Mouse (Mus musculus): ENCODE results near the gene Rapgef4.

Gene Rapgef4

GRCm38 (mm10) chr2:71980771-71981342, at the start of gene Rapgef4:
Gene Rapgef4, plus strand, starts transcription at chr2:71981240.
- DNase-seq (ENCODE audit: low spot score): no peak

GRCm38 (mm10) chr2:71934046-71934445, 47.0 kb upstream of the Rapgef4 start:
- no peak for DNase-seq (ENCODE audit: low spot score)

GRCm38 (mm10) chr2:71936711-71937110, 44.3 kb upstream of the Rapgef4 start:
- no peak for DNase-seq (ENCODE audit: low spot score)

GRCm38 (mm10) chr2:71937649-71938308, 43.3 kb upstream of the Rapgef4 start:
- DNase-seq (ENCODE audit: low spot score): no peak

- no peak for DNase-seq (ENCODE audit: low spot score)
Measured at GRCm38 (mm10) chr2:71938716-71939393, 42.2 kb upstream of the Rapgef4 start.

GRCm38 (mm10) chr2:71941005-71941720, 39.9 kb upstream of the Rapgef4 start:
- no peak for DNase-seq (ENCODE audit: low spot score)

GRCm38 (mm10) chr2:71941721-71942087, 39.3 kb upstream of the Rapgef4 start:
- no peak for DNase-seq (ENCODE audit: low spot score)

GRCm38 (mm10) chr2:71951212-71951611, 29.8 kb upstream of the Rapgef4 start:
- no peak for DNase-seq (ENCODE audit: low spot score)

- no peak for DNase-seq (ENCODE audit: low spot score)
Measured at GRCm38 (mm10) chr2:71955637-71956036, 25.4 kb upstream of the Rapgef4 start.

GRCm38 (mm10) chr2:71956463-71956862, 24.6 kb upstream of the Rapgef4 start:
- DNase-seq (ENCODE audit: low spot score): no peak

- DNase-seq (ENCODE audit: low spot score): no peak
Measured at GRCm38 (mm10) chr2:71957951-71958350, 23.1 kb upstream of the Rapgef4 start.

GRCm38 (mm10) chr2:71958393-71958792, 22.6 kb upstream of the Rapgef4 start:
- DNase-seq (ENCODE audit: low spot score): no peak

GRCm38 (mm10) chr2:71964216-71964615, 16.8 kb upstream of the Rapgef4 start:
- DNase-seq (ENCODE audit: low spot score): no peak

GRCm38 (mm10) chr2:71965476-71965875, 15.6 kb upstream of the Rapgef4 start:
- DNase-seq (ENCODE audit: low spot score): no peak

GRCm38 (mm10) chr2:71966737-71967136, 14.3 kb upstream of the Rapgef4 start:
- DNase-seq (ENCODE audit: low spot score): no peak

GRCm38 (mm10) chr2:71967855-71968254, 13.2 kb upstream of the Rapgef4 start:
- no peak for DNase-seq (ENCODE audit: low spot score)

- DNase-seq (ENCODE audit: low spot score): no peak
Measured at GRCm38 (mm10) chr2:71973646-71974045, 7.4 kb upstream of the Rapgef4 start.

GRCm38 (mm10) chr2:71974143-71974846, 6.7 kb upstream of the Rapgef4 start:
- DNase-seq (ENCODE audit: low spot score): no peak

- no peak for DNase-seq (ENCODE audit: low spot score)
Measured at GRCm38 (mm10) chr2:71979981-71980380, 1.1 kb upstream of the Rapgef4 start.

- no peak for DNase-seq (ENCODE audit: low spot score)
Measured at GRCm38 (mm10) chr2:71981343-71981851, 357 bp downstream of the Rapgef4 start.

- DNase-seq (ENCODE audit: low spot score): no peak
Measured at GRCm38 (mm10) chr2:71981896-71982295, 856 bp downstream of the Rapgef4 start.

Data from urinary bladder, postnatal 10 days (tissue).